Mouse (Mus musculus): ENCODE measurements around the gene C130050O18Rik. TPM values are rescaled to one million over a fixed set of nuclear protein-coding genes. Genes with fewer than 3 reads are reported as not detected.

The C130050O18Rik gene
- total RNA-seq, 2 experiments from 2014 or later = 0.23 TPM; not detected in 1

- intact Hi-C loops (cut with DNase I) = no loop called here
- DNase-seq (ENCODE audit: low spot score in 2 of 2) = no peak
Measured at GRCm38 (mm10) chr5:139393197-139393588, 11.9 kb upstream of the C130050O18Rik start.

DNA sequence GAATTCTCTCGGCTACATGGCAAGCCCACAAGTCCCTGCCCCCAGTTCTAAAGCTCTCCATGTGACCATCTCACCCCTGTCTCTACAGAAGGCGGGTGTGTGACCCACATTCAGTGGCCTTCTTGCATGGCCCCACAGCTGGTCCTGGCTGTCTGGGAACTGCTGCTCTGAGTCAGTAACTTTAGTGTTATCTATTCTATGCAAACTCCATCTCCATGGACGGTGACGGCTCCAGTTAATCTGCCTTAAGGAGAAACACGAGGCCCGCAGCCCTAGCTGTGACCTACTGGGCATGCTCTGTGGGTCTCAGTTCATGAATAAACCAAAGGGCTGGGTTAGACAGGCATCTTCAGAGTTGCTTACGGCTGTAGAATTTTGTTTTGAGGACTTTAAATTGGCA lies 10.7 kb upstream of the C130050O18Rik start:
- DNase-seq (ENCODE audit: low spot score in 2 of 2) = no peak
- intact Hi-C loops (cut with DNase I) = no loop called here

GRCm38 (mm10) chr5:139395528-139395927 lies 9.6 kb upstream of the C130050O18Rik start:
- no peak for DNase-seq (ENCODE audit: low spot score in 2 of 2)
- intact Hi-C loops (cut with DNase I) = no loop called here

DNA sequence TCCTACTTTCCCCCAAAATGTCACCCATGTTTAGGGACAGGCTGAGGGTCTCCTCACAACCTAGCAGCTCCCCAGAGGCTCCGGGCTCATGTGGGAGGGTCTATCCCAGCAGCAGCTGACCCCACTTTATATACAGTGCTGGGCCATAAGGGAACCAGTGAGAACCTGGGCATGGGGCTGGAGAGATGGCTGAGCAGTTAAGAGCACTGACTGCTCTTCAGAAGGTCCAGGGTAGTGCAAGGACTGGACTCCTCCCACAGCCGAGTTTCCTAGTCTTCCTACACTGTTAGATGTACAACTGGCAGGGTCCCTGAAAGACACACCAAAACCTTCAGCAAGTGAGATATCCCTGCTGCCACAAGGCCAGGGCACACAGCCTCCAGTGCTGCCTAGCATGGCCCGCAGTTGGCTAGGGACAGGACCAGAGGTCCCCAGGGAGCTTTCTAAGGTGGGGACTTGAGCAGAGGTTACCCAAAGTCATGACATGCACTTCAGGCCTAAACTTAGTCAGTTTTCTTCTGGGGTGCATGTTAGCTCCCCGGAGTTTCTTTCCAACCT lies 7.6 kb upstream of the C130050O18Rik start:
- no peak for DNase-seq (ENCODE audit: low spot score in 2 of 2)
- intact Hi-C loops (cut with DNase I) = no loop called here

DNA sequence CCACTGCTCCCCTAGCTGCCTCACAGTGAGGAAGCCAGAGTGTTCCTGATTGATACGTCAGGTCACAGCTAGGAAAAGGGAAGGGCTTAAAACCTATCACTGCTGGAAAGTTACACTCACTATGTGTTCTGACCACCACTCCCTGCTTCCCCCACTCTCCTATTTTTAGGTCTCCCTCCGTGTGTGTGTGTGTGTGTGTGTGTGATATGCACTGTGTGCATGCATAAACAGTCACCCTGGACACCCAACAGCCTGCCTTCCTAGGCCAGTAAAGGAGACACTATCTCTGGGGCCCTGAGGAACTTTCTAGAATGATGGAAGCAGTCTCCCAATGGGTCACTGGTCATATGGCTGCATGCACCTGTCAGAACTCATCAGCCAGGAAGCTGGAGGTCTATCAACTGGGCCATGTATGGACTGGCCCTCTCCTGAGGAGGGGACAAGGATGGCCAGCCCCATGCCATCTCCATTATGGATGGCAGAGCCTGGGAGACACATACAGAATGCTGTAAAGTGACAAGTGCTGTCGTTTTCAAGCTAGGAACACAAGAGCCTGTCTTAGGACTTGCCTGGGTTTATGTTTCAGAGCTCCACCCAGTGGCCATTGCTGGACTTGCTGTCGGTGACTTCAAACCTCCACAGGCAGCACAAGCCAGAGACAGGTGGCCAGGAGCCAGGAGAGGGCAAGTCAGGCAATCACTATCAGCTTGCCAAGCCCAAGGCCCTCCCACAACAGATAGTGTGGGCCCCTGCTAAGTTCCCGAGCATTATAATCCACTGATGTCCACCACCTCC lies 6.9 kb upstream of the C130050O18Rik start:
- intact Hi-C loops (cut with DNase I) = loop anchor here (2.0 kb wide), 1 partner anchor 33 kb away; no protein-coding TSS in a partner anchor
- peak; percentile 93 to 97 for DNase-seq (ENCODE audit: low spot score in 2 of 2)

DNA sequence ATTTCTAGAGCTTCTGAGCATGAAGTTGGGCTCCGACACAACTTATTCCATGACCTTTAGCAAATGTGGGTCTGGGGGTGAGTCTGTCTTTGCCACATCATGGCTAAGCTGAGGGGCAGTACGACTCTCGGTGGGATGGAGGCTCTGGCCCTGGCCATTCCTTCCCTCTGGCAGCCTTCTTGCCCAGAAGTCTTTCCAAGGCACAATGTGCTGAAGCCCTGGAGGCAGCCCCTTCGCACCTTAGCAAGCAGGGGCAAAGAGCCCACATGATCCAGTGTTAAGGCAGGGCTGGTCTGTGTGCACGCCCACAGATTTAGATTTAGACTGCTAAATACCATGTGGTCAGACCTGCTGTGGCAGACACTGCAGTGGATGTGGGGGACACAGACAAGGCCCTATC lies 6.3 kb upstream of the C130050O18Rik start:
- no peak for DNase-seq (ENCODE audit: low spot score in 2 of 2)
- intact Hi-C loops (cut with DNase I) = loop anchor here (2.0 kb wide), 1 partner anchor 34 kb away; no protein-coding TSS in a partner anchor

GRCm38 (mm10) chr5:139399991-139400390 lies 5.1 kb upstream of the C130050O18Rik start:
- intact Hi-C loops (cut with DNase I) = loop anchor here (2.0 kb wide), 1 partner anchor 35 kb away; no protein-coding TSS in a partner anchor
- DNase-seq (ENCODE audit: low spot score in 2 of 2) = no peak

DNA sequence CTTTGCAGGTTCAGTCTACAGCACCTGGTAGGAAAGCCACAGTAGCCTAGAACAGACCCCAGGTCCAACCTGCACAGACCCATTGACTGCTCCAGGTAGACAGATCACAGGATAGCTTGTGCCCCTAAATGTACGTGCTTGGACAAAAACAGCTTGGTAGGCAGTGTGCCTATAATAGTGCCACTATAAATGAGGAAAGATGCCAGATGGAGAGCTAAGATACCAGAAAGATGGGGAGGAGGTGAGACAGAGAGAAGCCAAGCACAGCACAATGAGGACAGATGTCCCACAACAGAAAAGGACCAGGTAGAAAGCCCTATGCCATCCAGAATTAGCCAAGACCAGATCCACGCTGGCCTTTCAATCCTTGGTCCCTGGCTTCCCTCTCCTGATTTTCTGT lies 3.0 kb upstream of the C130050O18Rik start:
- intact Hi-C loops (cut with DNase I) = no loop called here
- DNase-seq (ENCODE audit: low spot score in 2 of 2) = no peak

DNA sequence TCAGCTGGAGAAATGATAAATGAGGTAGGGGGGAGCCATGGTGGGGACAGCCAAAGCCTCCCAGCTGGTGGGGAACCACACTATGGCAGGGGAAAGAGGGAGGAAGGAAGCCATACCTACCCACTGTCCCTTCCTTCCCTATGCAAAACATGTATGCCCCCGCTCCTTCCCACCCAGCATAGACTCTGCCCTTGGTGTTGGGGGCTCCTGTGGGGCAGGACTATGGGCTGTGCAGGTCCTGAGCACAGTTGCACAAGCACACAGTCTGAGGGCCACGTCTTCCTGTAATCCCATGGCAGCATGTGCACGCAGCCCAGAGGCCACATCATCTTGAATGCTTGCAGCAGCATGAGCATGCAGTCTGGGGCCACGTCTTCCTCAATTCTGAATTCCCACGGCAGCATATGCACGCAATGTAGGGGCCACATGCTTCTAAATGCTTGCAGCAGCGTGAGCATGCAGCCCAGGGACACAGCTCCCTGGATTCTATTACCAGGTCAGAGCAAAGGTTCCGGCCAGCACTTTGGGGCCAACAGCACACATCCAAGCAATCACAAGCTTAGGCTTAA lies 1.3 kb upstream of the C130050O18Rik start:
- intact Hi-C loops (cut with DNase I) = no loop called here
- DNase-seq (ENCODE audit: low spot score in 2 of 2) = no peak

DNA sequence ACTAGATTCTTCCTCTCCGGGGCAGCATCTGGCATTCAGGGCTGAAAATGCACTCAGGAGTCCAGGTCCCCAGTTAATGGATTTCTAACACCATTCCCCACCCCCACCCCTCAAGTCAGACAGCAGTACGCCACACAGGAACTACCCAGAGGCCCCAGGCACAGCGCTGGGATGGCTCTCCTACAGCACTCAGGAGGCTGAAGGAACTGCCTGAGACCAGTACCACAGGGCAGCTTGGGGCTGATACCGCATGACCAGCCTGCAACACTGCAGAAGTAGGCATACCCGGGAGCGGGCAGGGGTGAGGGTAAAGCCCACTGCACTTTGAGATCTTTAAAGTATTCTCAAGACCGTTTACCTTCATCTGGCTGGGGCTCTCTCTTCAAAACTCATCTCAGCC lies 398 bp downstream of the C130050O18Rik start:
- intact Hi-C loops (cut with DNase I) = no loop called here
- no peak for DNase-seq (ENCODE audit: low spot score in 2 of 2)

DNA sequence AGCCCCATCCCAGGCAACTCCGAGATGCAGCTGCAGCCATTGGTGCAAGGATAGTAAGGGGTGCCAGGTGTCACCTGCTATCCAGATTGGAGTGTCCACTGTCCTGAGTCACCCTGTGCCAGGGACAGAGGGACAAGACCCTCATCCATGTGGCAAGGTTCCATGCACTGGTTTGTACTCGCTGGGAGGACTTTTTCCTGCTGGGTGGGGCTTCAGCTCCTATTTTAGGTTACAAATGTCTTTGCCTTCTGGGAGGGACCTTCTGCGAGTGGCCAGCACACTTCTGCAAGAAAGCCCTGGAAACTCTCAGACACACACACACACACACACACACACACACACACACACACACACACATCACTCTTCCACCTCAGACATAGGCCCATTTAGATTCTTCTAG lies 873 bp downstream of the C130050O18Rik start:
- intact Hi-C loops (cut with DNase I) = no loop called here
- no peak for DNase-seq (ENCODE audit: low spot score in 2 of 2)

DNA sequence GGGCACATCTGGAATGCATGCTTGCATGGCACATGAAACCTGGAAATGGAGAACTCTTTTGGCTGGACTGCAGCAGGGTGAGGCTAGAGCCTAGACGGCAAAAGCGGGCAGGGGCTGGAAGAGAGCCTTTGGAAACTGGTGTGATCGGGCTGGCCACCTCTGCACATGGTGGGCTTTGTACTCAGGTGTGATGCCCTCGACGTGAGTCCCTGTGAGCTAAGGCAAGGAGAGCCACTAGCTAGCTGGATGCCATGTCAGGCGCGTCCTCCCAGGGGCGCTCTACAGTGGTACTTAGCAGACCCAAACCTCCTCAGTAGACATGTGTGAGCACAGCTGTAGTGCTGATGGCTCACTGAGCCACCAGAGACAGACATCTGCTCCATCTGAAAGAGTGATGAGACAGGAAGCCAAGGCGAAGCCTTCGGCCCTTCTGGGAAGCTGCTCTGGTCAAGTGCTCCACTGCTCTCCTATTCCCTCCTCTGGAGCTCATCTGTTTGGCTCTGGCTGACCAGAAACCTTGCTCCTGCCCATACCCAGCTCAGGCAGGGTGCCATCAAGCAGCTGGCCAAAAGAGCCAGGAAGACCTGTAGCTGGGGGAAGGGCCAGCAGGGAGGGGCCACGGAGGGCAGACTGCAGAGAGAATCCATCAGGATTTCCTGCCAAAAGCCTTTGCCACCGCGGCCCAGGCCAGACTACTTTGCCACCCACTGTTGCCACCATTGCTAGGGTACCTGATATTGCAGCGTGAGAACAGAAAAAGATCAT lies 2.2 kb downstream of the C130050O18Rik start:
- DNase-seq (ENCODE audit: low spot score in 2 of 2) = no peak
- intact Hi-C loops (cut with DNase I) = no loop called here

- peak; percentile 49 to 62 for DNase-seq (ENCODE audit: low spot score in 2 of 2)
- intact Hi-C loops (cut with DNase I) = no loop called here
Measured at GRCm38 (mm10) chr5:139408511-139408910, 3.4 kb downstream of the C130050O18Rik start.

- intact Hi-C loops (cut with DNase I) = no loop called here
- no peak for DNase-seq (ENCODE audit: low spot score in 2 of 2)
Measured at GRCm38 (mm10) chr5:139409412-139409811, 4.3 kb downstream of the C130050O18Rik start.

DNA sequence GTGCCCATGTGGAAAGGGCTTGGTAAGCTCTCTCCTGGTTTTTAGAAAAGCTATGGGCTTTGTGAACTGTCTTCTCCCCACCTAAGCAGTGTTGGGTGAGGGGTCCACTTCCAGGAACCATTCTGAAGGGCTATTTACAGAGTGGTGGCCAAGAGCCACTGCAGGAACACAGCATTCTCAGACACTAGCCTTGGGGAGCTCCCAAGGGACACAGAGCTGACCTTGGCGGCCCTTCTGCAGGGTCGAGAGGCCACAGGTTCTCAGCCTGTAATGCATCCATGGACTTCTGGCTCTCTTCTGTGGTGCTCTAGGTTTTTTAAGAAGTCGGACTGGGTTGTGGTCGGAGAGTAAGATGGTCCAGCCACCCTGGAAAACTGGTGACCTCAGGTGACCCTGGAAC lies 5.0 kb downstream of the C130050O18Rik start:
- intact Hi-C loops (cut with DNase I) = no loop called here
- DNase-seq (ENCODE audit: low spot score in 2 of 2) = no peak

- intact Hi-C loops (cut with DNase I) = no loop called here
Measured at GRCm38 (mm10) chr5:139411117-139411516, 6.0 kb downstream of the C130050O18Rik start.

DNA sequence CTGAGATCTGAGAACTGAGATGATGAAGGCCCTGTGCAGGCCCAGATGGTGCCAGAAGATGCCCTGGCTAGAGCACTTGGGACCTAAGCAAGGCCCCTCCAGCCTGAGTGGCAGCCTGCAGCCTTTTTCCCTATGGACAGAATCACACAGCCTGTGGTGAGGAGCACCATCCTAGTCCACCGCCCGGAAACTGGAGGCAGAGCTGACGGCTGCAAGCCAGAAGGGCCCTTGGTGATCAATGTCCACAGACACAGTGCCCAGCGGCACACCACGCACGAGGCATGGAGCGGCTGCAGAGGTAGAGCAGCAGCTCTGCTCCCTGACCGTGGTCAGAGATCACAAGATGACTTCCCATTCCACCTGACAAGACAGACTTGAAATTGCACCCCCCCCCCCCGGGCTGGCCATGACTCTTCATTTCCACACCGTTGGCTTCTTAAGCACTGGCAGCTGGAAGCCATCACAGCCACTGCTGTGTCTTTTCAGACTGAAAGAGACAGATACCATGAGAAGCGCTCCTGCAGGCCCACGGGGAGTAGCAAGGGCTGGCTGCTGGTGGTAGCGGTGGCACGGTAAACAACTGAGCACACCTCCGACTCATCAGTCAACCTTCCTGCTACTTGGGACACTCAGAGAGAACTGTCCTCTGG lies 6.7 kb downstream of the C130050O18Rik start:
- DNase-seq (ENCODE audit: low spot score in 2 of 2) = no peak
- intact Hi-C loops (cut with DNase I) = no loop called here

More at GRCm38 (mm10) chr5:139411117-139411516, 6.0 kb downstream of the C130050O18Rik start:
- DNase-seq (ENCODE audit: low spot score in 2 of 2) = no peak

- intact Hi-C loops (cut with DNase I) = no loop called here
- DNase-seq (ENCODE audit: low spot score in 2 of 2) = no peak
Measured at GRCm38 (mm10) chr5:139413545-139413944, 8.5 kb downstream of the C130050O18Rik start.

GRCm38 (mm10) chr5:139415001-139415400 lies 9.9 kb downstream of the C130050O18Rik start:
- intact Hi-C loops (cut with DNase I) = no loop called here
- DNase-seq (ENCODE audit: low spot score in 2 of 2) = no peak
